Mouse (Mus musculus) cerebellum, postnatal 10 days (tissue): ENCODE measurements around the gene Lasp1.

Experiments used
- DNase-seq, 2 experiments: peaks; one replicate each; pipeline ENCODE4 v3.0.0; 2021; ENCODE audit warnings: mixed read lengths in 2 of 2

The Lasp1 gene

GRCm38 (mm10) chr11:97880362-97880761 is 81.6 kb downstream of the Lasp1 start:
- DNase-seq, result no peak

DNA sequence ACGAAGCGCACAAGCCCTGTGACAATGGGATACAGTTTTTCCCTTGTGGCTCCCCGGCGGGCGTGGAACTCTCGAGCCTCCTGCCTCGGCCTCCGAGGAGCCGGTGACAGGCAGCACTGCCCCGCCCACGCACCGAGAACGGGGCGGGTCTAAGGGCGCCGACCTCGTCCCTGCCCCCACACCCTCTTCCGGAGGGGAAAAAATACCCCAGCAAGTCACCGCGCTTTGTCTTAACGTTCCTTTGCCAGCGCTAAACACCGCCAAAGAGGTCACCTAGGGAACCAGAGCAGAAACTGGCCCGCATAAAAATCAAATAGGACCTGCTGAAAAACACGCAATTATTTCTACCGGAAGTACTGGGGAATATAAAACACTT is 84.7 kb downstream of the Lasp1 start:
- peak; percentile 72 to 79 for DNase-seq

DNA sequence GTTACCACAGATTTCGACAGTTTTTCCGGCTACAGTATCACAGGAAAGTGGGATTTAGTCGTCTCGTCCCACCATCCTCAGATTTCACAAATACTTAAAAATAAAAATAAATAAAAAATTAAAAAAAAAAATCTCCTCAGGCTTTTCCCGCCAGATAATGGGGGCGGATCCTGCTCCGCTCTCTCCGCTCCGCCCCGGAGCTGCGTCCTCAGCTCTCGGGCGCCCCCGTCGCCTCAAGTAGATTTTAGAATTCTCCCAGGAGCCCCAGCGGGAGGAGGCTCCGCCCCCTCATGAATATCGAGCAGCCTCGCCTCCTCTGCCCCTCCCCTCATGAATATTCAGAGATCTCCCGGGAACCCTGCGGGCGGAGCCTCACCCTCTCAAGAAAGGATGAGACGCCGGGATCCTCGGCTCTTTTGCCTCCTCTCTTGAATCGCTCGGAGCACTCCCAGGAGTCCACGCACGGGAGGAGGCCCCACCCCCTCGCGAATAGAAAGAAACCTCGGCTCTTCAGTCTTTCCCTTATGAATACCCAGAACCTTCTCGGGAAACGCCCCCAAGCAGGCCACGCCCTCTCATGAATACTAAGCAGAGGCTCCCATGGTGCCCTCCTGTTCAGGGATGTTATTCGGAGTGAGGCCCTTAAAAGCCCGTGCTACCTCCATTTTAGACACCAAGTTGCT is 85.3 kb downstream of the Lasp1 start, which contains the start of gene Fbxo47:
TSS of gene Fbxo47 (minus strand) at position 237 of the 683 bp plus-strand sequence.
- peak; percentile 98 for DNase-seq

- peak in 1 of 2 experiments; percentile 6 for DNase-seq
Measured at GRCm38 (mm10) chr11:97884601-97885185, 85.9 kb downstream of the Lasp1 start.

- DNase-seq, result no peak
Measured at GRCm38 (mm10) chr11:97885296-97885915, 86.6 kb downstream of the Lasp1 start.
